Mouse (Mus musculus): Measurements from ENCODE around the gene Pnmal2.

GRCm38 (mm10) chr7:16948923-16949458 is 4.5 kb downstream of the Pnmal2 start:
- TF ChIP-seq CTCF (IDR thresholded peaks at IDR 0.05; ENCODE audit: insufficient read depth, low read length) (no peak), POLR2A (IDR thresholded peaks at IDR 0.05; ENCODE audit: borderline replicate concordance, extremely low read depth, low read depth, low read length) (no peak)

Measured in lung, adult 2 months (tissue).